In the genomic region with DNA sequence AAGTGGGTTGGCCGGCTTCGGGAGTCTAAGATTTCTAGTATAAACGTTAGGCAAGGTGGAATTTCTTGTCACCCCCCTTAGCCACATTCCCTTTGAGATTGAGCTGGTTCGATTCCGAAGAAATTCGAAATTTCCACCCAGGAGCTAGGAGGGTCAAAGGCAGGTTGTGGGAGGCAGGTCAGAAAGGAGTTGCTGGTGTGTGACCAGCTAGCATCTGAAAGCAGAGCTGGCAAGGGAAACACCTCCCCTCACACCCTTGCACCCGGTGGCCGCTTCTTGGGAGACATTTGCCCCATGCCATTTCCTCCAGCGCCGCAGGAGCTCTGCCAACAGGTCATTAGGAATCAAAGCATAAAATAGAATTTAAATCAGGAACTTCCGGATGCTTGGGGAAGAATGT, we compare ENCODE assay signal across 8 mouse cellular contexts. TPM values are rescaled to one million over a fixed set of nuclear protein-coding genes. Genes with fewer than 3 reads are reported as not detected.
DNase-seq lines count a peak whose midpoint lies in the region; ATAC-seq and TF ChIP-seq lines count a peak whose summit lies in the region.

No protein-coding gene starts in this region.

- H3K4me3 ChIP-seq in myocyte, result peak overlapping the region; percentile 97

- peak overlapping the region; percentile 35 for H3ac ChIP-seq in myocyte (ENCODE audit: control insufficient read depth, insufficient read length)

- no peak for TF ChIP-seq POLR2A in myocyte (IDR thresholded peaks at IDR 0.05; ENCODE audit: insufficient read length, low read depth)

- no peaks in the 10 kb centered on the region for H3K36me3 ChIP-seq in myocyte (ENCODE audit: control insufficient read depth, insufficient read depth)

- DNase-seq in adrenal gland, postnatal 10 days, result peak; percentile 38
- DNase-seq in adrenal gland, adult (ENCODE audit: inconsistent age in 2 of 2, low spot score in 1 of 2), result no peak
- DNase-seq in right cerebral cortex, postnatal 4 days, result peak; percentile 22
- DNase-seq in right cerebral cortex, postnatal 36 days (ENCODE audit: low spot score in 2 of 2), result no peak
- peak; percentile 67 for DNase-seq in kidney, postnatal 10 days

- H3K4me2 ChIP-seq in myocyte (ENCODE audit: low read depth), result peak overlapping the region; percentile 93

- H3K79me2 ChIP-seq in myocyte (ENCODE audit: control insufficient read depth, insufficient read depth), result peaks cover 26% of the 10 kb centered on the region

- H3K27me3 ChIP-seq in myocyte (ENCODE audit: control insufficient read depth, insufficient read depth, insufficient read length), result no peaks in the 10 kb centered on the region

- no peak for ATAC-seq in erythroblast, adult 5-6 weeks (replicated peaks; ENCODE audit: low FRiP score, poor library complexity, severe bottlenecking)
- no peak for ATAC-seq in megakaryocyte-erythroid progenitor cell, adult 5-6 weeks (replicated peaks; ENCODE audit: low FRiP score, low TSS enrichment, poor library complexity, severe bottlenecking)

TF ChIP-seq in myocyte, 11 proteins besides CTCF, POLR2A, EP300 and RAD21:
- TF ChIP-seq POLR2AphosphoS2 (IDR thresholded peaks at IDR 0.05; ENCODE audit: insufficient read length, low read depth), result no peak
- no peak for TF ChIP-seq E2F4 (IDR thresholded peaks at IDR 0.05; ENCODE audit: insufficient read depth)

RNA-seq across cellular contexts. Expression of gene Spry2, which starts 2.5 kb away (rescaled TPM):
- total RNA-seq in adrenal gland, postnatal 10 days (2021), result 10 to 100 TPM; 39.4 to 41.3 TPM
- polyA plus RNA-seq in myocyte (2012; fragmentation: generic; extraction: Trizol), result 32.0 TPM
- 2.5 and 3.7 TPM in 2 replicates for total RNA-seq in erythroblast, adult 5-6 weeks (2015; ENCODE audit: low replicate concordance)
- 1.8 and 2.8 TPM in 2 replicates for total RNA-seq in erythroblast, adult 5-6 weeks (2017; ENCODE audit: low replicate concordance)
- total RNA-seq in megakaryocyte-erythroid progenitor cell, adult 5-6 weeks (2014; fragmentation: Nextera tagmentation), result 4.5 and 5.1 TPM in 2 replicates
- 4.7 and 7.1 TPM in 2 replicates for total RNA-seq in megakaryocyte-erythroid progenitor cell, adult 5-6 weeks (2017)

Comparison
In these comparisons a context has a peak if more than half of its experiments do, and no peak if none do; other contexts are left out.
1. DNase-seq: peak in adrenal gland, postnatal 10 days (single experiment), right cerebral cortex, postnatal 4 days (single experiment) and kidney, postnatal 10 days (single experiment); none in adrenal gland, adult (0 of 2) and right cerebral cortex, postnatal 36 days (0 of 2).
2. RNA of gene Spry2, which starts 2.5 kb away (total RNA-seq): 39.4 to 41.3 TPM in adrenal gland, postnatal 10 days; 4.5 to 7.1 TPM in megakaryocyte-erythroid progenitor cell, adult 5-6 weeks and 1.8 to 3.7 TPM in erythroblast, adult 5-6 weeks; every median in the first group is over 4 times any median in the second.